Mouse (Mus musculus) limb, embryonic 13.5 days (tissue): Measurements from ENCODE around the gene Zfp988. TPM values are rescaled to one million over a fixed set of nuclear protein-coding genes. Genes with fewer than 3 reads are reported as not detected.
"Not testable (repeated sequence)": the region's sequence is repeated elsewhere in the genome, so short reads cannot be mapped to it uniquely, and the experiment has no call there.

Experiments
- ATAC-seq: fragments of 200-750 bp; cut with Nextera tagmentation; 2 replicates; pipeline ENCODE4 v1.8.0; 2017; ENCODE audit warnings: low read depth, moderate number of reproducible peaks, moderate TSS enrichment; ENCODE audit not compliant: low FRiP score
- H3K27ac ChIP-seq: fragments of 300-500 bp; sonication (generic); 2 replicates; pipeline ENCODE4 v1.5.1; 2015; ENCODE audit warnings: inconsistent platforms, mild to moderate bottlenecking, moderate library complexity
- H3K27me3 ChIP-seq: fragments of 300-500 bp; sonication (generic); 2 replicates; pipeline ENCODE4 v1.6.1; 2015; ENCODE audit warnings: mild to moderate bottlenecking, inconsistent platforms
- H3K36me3 ChIP-seq: fragments of 300-500 bp; sonication (generic); 2 replicates; pipeline ENCODE4 v1.6.1; 2015; ENCODE audit warnings: inconsistent platforms, mild to moderate bottlenecking, moderate library complexity
- H3K4me1 ChIP-seq: fragments of 300-500 bp; sonication (generic); 2 replicates; pipeline ENCODE4 v1.6.1; 2015; ENCODE audit warnings: inconsistent platforms
- H3K4me2 ChIP-seq: fragments of 300-500 bp; sonication (generic); replicated peaks from 2 replicates; pipeline ENCODE4 v1.6.1; 2015; ENCODE audit warnings: inconsistent platforms, mild to moderate bottlenecking, moderate library complexity
- H3K4me3 ChIP-seq: fragments of 300-500 bp; sonication (generic); 2 replicates; pipeline ENCODE4 v1.5.1; 2015; ENCODE audit warnings: moderate library complexity, mild to moderate bottlenecking, inconsistent platforms
- H3K9ac ChIP-seq: fragments of 300-500 bp; sonication (generic); 2 replicates; pipeline ENCODE4 v1.6.1; 2015; ENCODE audit warnings: mild to moderate bottlenecking, inconsistent platforms
- H3K9me3 ChIP-seq: fragments of 300-500 bp; sonication (generic); 2 replicates; pipeline ENCODE4 v1.6.1; 2016; ENCODE audit warnings: inconsistent platforms
- WGBS: fragments of 180-500 bp; shearing (Covaris S2); methylation state at CpG from one replicate; pipeline ENCODE4 v1.1.7; 2015; 5-methylcytosine and 5-hydroxymethylcytosine counted together
- polyA plus RNA-seq: library from polyadenylated mRNA; unstranded; fragments of >200 nt; fragmentation: Nextera tagmentation; extraction: Ambion mirVana; gene quantifications from 2 replicates; pipeline ENCODE4 v1.2.1, GENCODE M21; 2015

The Zfp988 gene
- polyA plus RNA-seq, 1 experiment from 2014 or later: 0.13 TPM

GRCm38 (mm10) chr4:147347300-147347699, 41.8 kb downstream of the Zfp988 start:
- H3K9me3 ChIP-seq: peaks cover 71% of the 10 kb centered on the region
- H3K27me3 ChIP-seq, H3K4me2 ChIP-seq, H3K27ac ChIP-seq, ATAC-seq, H3K4me1 ChIP-seq, H3K4me3 ChIP-seq, H3K36me3 ChIP-seq, H3K9ac ChIP-seq: not testable (repeated sequence)
- WGBS: 71% methylated on average over 4 of the region's 4 CpGs

- not testable (repeated sequence) for H3K4me2 ChIP-seq, H3K9ac ChIP-seq, H3K27me3 ChIP-seq, H3K4me3 ChIP-seq, H3K4me1 ChIP-seq, H3K27ac ChIP-seq, H3K36me3 ChIP-seq, ATAC-seq
- peaks cover 66% of the 10 kb centered on the region for H3K9me3 ChIP-seq
- 75% methylated on average over 2 of the region's 3 CpGs for WGBS
Measured at GRCm38 (mm10) chr4:147347880-147348279, 42.4 kb downstream of the Zfp988 start.

DNA sequence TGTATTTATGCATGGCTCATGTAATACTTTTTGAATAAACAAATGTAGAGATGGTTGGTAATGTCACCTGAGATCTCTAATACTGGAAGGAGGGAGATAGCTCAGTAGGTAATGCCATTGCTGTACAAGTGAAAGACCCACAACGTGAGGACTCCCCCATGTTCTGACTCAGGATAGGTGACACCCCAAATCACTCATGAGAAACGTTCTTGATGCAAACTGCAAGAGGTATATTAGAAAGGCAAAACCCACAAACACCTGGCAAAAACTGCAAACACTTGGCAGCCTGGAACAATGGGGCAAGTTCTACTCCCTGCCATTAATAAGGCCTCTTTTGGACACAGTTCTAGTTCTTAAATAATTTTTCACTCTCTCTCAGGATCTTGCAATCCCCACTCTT, 42.9 kb downstream of the Zfp988 start:
- not testable (repeated sequence) for ATAC-seq, H3K4me3 ChIP-seq, H3K27me3 ChIP-seq, H3K4me2 ChIP-seq, H3K4me1 ChIP-seq, H3K36me3 ChIP-seq, H3K9ac ChIP-seq, H3K27ac ChIP-seq
- peaks cover 61% of the 10 kb centered on the region for H3K9me3 ChIP-seq
- 79% methylated on average over 2 of the region's 2 CpGs for WGBS

DNA sequence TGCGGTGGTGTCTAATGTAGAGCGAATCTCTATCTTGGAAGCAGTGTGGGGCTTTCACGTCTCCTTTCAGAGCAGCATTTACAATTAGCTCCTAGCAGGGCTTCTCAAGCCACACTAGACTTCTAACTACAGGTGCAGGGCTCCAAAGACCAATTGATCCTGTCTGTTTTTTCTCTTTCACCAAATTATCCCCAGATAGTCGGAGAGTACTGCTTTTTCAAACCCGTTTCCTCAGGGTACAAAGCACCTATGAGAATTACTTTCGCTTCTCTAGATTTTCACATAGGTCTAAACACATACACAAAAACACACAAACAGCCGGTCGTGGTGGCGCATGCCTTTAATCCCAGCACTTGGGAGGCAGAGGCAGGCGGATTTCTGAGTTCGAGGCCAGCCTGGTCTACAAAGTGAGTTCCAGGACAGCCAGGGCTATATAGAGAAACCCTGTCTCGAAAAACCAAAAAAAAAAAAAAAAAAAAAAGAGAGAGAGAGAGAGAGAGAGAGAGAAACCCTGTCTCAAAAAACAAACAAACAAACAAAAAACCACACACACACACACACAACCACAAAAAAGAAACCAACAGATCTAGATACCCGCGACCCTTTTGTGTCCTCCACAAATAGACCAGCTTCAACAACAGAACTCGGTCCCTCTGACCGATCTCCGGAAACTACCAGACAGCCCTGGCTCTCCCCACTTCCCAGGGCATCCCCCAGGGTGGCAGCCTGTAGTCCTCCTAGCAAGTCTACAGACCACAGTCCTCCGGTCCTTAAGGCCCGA, 43.6 kb downstream of the Zfp988 start:
- H3K27ac ChIP-seq, ATAC-seq, H3K4me3 ChIP-seq, H3K36me3 ChIP-seq, H3K4me2 ChIP-seq, H3K9ac ChIP-seq, H3K27me3 ChIP-seq, H3K4me1 ChIP-seq: not testable (repeated sequence)
- H3K9me3 ChIP-seq: peaks cover 55% of the 10 kb centered on the region
- WGBS: 89% methylated on average over 18 of the region's 19 CpGs

GRCm38 (mm10) chr4:147349687-147350415, 44.4 kb downstream of the Zfp988 start:
- not testable (repeated sequence) for H3K27ac ChIP-seq, H3K9ac ChIP-seq, ATAC-seq, H3K4me2 ChIP-seq, H3K4me3 ChIP-seq, H3K4me1 ChIP-seq, H3K36me3 ChIP-seq, H3K27me3 ChIP-seq
- peaks cover 55% of the 10 kb centered on the region for H3K9me3 ChIP-seq
- 84% methylated on average over 9 of the region's 9 CpGs for WGBS

GRCm38 (mm10) chr4:147350541-147350940, 45.1 kb downstream of the Zfp988 start:
- H3K27me3 ChIP-seq, H3K4me1 ChIP-seq, ATAC-seq, H3K36me3 ChIP-seq, H3K4me3 ChIP-seq, H3K27ac ChIP-seq, H3K9ac ChIP-seq, H3K4me2 ChIP-seq: not testable (repeated sequence)
- peaks cover 49% of the 10 kb centered on the region for H3K9me3 ChIP-seq
- 85% methylated on average over 2 of the region's 2 CpGs for WGBS

DNA sequence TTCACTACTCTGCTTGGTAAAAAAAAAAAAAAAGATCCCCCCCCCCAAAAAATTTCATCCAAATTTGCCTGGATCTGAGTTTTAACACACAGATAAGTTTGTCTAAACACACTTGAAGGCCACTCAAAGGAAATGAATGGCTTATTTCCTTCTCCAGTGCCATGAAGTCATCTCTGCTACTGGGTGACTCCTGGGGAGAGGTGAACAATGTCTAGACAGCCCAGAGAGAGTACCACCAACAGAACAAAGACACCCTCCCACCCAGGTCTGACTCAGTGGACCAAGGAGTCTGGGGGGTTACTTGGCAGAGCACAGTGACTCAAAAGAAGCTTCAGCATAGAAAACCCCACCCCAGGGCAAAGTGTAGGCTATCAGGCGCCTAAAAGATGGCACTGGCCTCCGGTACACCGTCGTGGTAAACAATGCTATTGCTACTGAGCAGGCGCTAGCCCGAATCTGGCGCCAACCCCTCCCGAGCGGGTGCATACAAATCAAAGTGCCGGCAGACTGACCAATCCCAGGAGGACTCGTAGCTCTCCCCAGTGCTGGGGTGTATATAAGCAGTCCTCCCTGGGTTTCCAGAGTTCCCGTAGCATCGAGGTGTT, 46.0 kb downstream of the Zfp988 start:
- not testable (repeated sequence) for H3K4me2 ChIP-seq, H3K36me3 ChIP-seq, ATAC-seq, H3K4me3 ChIP-seq, H3K27me3 ChIP-seq, H3K9ac ChIP-seq, H3K4me1 ChIP-seq, H3K27ac ChIP-seq
- WGBS: 81% methylated on average over 11 of the region's 13 CpGs
- peaks cover 46% of the 10 kb centered on the region for H3K9me3 ChIP-seq

GRCm38 (mm10) chr4:147353626-147354025, 48.2 kb downstream of the Zfp988 start:
- not testable (repeated sequence) for H3K36me3 ChIP-seq, H3K4me2 ChIP-seq, H3K4me3 ChIP-seq, H3K27ac ChIP-seq, H3K9ac ChIP-seq, H3K27me3 ChIP-seq, H3K4me1 ChIP-seq, ATAC-seq
- peaks cover 32% of the 10 kb centered on the region for H3K9me3 ChIP-seq
- 82% methylated on average over 4 of the region's 4 CpGs for WGBS

GRCm38 (mm10) chr4:147356042-147356441, 50.6 kb downstream of the Zfp988 start:
- H3K4me2 ChIP-seq, H3K27me3 ChIP-seq, H3K9me3 ChIP-seq, H3K4me1 ChIP-seq, ATAC-seq, H3K4me3 ChIP-seq, H3K9ac ChIP-seq, H3K27ac ChIP-seq, H3K36me3 ChIP-seq: not testable (repeated sequence)
- WGBS: no CpG with 5 or more reads among the region's 3 CpGs

- no CpG with 5 or more reads among the region's 2 CpGs for WGBS
- not testable (repeated sequence) for H3K4me2 ChIP-seq, H3K4me1 ChIP-seq, H3K27me3 ChIP-seq, H3K27ac ChIP-seq, H3K36me3 ChIP-seq, ATAC-seq, H3K9ac ChIP-seq, H3K4me3 ChIP-seq, H3K9me3 ChIP-seq
Measured at GRCm38 (mm10) chr4:147357195-147357594, 51.7 kb downstream of the Zfp988 start.

- not testable (repeated sequence) for H3K27ac ChIP-seq, H3K9me3 ChIP-seq, H3K9ac ChIP-seq, H3K4me1 ChIP-seq, H3K4me2 ChIP-seq, ATAC-seq, H3K36me3 ChIP-seq, H3K27me3 ChIP-seq, H3K4me3 ChIP-seq
- WGBS: no CpG with 5 or more reads among the region's 6 CpGs
Measured at GRCm38 (mm10) chr4:147361003-147361402, 55.5 kb downstream of the Zfp988 start, which contains the start of gene Zfp978. Zfp978 (plus strand) TSS chr4:147361303.

DNA sequence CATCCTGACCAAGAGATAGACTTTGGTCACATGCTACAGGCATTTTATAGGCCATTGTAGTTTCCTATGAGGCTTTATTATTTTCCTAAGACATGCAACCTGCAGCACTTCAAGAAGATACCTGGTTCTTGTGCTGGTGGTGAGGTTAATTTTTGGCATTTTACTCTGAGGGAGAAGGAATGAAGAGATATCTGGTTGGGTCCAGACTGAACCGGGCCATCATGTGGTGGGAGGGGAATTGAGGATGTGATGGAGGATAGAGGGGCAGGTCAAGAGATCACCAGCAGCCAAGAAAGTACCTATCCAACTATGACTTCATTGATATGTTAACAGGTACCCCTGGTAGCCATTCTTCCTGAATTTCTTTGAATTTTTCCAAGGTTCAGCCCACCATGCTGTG, 56.4 kb downstream of the Zfp988 start:
- WGBS: no CpG with 5 or more reads among the region's 1 CpGs
- ATAC-seq: peak; percentile 32; the same call in 1 of the 2 replicates

More for the DNA sequence above, 56.4 kb downstream of the Zfp988 start:
- H3K27ac ChIP-seq, H3K36me3 ChIP-seq, H3K27me3 ChIP-seq, H3K9ac ChIP-seq, H3K4me2 ChIP-seq, H3K4me3 ChIP-seq, H3K9me3 ChIP-seq, H3K4me1 ChIP-seq: not testable (repeated sequence)
